Mouse (Mus musculus) right cerebral cortex, postnatal 4 days (tissue): ENCODE data around the gene S100a2.

ENCODE experiments used
- DNase-seq: peaks from one replicate; pipeline ENCODE4 v3.0.0-alpha.2; 2022

The S100a2 gene

GRCm38 (mm10) chr3:90597736-90598135 lies 7.7 kb downstream of the S100a2 start:
- no peak for DNase-seq

- DNase-seq: no peak
These were observed 8.2 kb downstream of the S100a2 start for GRCm38 (mm10) chr3:90598212-90598611.

- no peak for DNase-seq
These were observed 9.4 kb downstream of the S100a2 start for GRCm38 (mm10) chr3:90599401-90599800.

GRCm38 (mm10) chr3:90600036-90600435 lies 10.0 kb downstream of the S100a2 start:
- no peak for DNase-seq

- DNase-seq: no peak
These were observed 10.6 kb downstream of the S100a2 start for GRCm38 (mm10) chr3:90600458-90601195.

- no peak for DNase-seq
These were observed 11.6 kb downstream of the S100a2 start, which contains the start of gene Gm42674 for GRCm38 (mm10) chr3:90601486-90602110. TSS of gene Gm42674 (plus strand) at chr3:90601904.

- DNase-seq: no peak
These were observed 13.6 kb downstream of the S100a2 start, which contains the start of gene S100a4 for GRCm38 (mm10) chr3:90603623-90604022. TSS of gene S100a4 (plus strand) at chr3:90603771.

- peak; percentile 38 for DNase-seq
These were observed 14.4 kb downstream of the S100a2 start for GRCm38 (mm10) chr3:90604416-90604815.

GRCm38 (mm10) chr3:90605049-90605448 lies 15.0 kb downstream of the S100a2 start:
- DNase-seq: no peak

GRCm38 (mm10) chr3:90605736-90606135 lies 15.7 kb downstream of the S100a2 start:
- DNase-seq: no peak

- DNase-seq: no peak
These were observed 16.1 kb downstream of the S100a2 start for GRCm38 (mm10) chr3:90606185-90606584.

- no peak for DNase-seq
These were observed 17.3 kb downstream of the S100a2 start for GRCm38 (mm10) chr3:90607361-90607760.

- DNase-seq: no peak
These were observed 18.2 kb downstream of the S100a2 start, which contains the start of gene S100a5 for GRCm38 (mm10) chr3:90608223-90608622. TSS of gene S100a5 (plus strand) at chr3:90608523.

- no peak for DNase-seq
These were observed 19.1 kb downstream of the S100a2 start for GRCm38 (mm10) chr3:90609102-90609501.

- no peak for DNase-seq
These were observed 21.4 kb downstream of the S100a2 start for GRCm38 (mm10) chr3:90611494-90611893.

GRCm38 (mm10) chr3:90612061-90612460 lies 22.0 kb downstream of the S100a2 start:
- DNase-seq: no peak

GRCm38 (mm10) chr3:90612728-90613291 lies 22.8 kb downstream of the S100a2 start, which contains the start of gene S100a6:
TSS of gene S100a6 (plus strand) at chr3:90612882.
- peak; percentile 38 for DNase-seq

- DNase-seq: no peak
These were observed 23.6 kb downstream of the S100a2 start for GRCm38 (mm10) chr3:90613461-90614147.

GRCm38 (mm10) chr3:90614148-90614530 lies 24.1 kb downstream of the S100a2 start:
- no peak for DNase-seq

GRCm38 (mm10) chr3:90614611-90615251 lies 24.7 kb downstream of the S100a2 start:
- DNase-seq: no peak

GRCm38 (mm10) chr3:90615415-90615814 lies 25.4 kb downstream of the S100a2 start:
- peak; percentile 40 for DNase-seq

GRCm38 (mm10) chr3:90615911-90616310 lies 25.9 kb downstream of the S100a2 start:
- DNase-seq: no peak

GRCm38 (mm10) chr3:90617586-90617985 lies 27.5 kb downstream of the S100a2 start:
- DNase-seq: no peak
